Mouse (Mus musculus): ENCODE results near the gene Gamt. TPM values are rescaled to one million over a fixed set of nuclear protein-coding genes. Genes with fewer than 3 reads are reported as not detected.
"Not testable (repeated sequence)": the region's sequence is repeated elsewhere in the genome, so short reads cannot be mapped to it uniquely, and the experiment has no call there.

Gamt gene
- polyA plus RNA-seq, 1 experiment from 2014 or later, result 8.2 TPM

DNA sequence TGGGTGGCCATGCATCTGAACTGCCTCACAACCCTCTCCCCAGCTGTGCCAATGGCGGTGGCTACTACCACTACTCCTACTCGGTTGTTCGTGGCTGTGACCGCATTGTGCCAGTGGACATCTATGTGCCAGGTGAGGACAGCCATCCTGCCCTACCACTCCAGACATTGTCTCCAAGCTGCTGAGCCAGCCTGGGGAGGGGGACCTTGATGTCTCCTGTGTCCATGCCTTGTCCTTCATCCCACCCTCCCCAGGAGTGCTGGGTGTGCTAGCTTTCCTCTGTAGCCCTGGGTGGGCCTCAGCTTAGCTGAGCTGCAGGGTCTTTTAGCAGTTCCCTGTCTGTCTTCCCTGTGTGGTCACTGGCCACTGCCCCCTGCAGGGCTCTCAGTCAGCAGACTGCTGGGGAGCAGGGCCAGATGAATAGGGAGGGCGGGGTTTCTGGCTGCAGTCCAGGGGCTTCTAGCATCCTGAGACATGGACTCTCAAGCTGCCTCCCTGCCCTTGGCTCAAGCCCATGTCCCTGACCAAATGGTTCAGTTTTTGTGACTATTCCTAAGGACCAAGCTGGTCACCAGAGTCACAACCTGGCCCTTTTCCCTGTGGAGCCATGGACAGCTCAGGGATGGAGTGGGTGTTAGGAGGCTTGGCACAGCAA lies 4.8 kb downstream of the Gamt start:
- WGBS (ENCODE audit: missing documents), result 91% methylated on average over 5 of the region's 5 CpGs
- Histone ChIP-seq H3K4me3 (ENCODE audit: inconsistent target) (no peak overlapping the region), H3K36me3 (ENCODE audit: inconsistent target) (peaks cover 59% of the 10 kb centered on the region)

DNA sequence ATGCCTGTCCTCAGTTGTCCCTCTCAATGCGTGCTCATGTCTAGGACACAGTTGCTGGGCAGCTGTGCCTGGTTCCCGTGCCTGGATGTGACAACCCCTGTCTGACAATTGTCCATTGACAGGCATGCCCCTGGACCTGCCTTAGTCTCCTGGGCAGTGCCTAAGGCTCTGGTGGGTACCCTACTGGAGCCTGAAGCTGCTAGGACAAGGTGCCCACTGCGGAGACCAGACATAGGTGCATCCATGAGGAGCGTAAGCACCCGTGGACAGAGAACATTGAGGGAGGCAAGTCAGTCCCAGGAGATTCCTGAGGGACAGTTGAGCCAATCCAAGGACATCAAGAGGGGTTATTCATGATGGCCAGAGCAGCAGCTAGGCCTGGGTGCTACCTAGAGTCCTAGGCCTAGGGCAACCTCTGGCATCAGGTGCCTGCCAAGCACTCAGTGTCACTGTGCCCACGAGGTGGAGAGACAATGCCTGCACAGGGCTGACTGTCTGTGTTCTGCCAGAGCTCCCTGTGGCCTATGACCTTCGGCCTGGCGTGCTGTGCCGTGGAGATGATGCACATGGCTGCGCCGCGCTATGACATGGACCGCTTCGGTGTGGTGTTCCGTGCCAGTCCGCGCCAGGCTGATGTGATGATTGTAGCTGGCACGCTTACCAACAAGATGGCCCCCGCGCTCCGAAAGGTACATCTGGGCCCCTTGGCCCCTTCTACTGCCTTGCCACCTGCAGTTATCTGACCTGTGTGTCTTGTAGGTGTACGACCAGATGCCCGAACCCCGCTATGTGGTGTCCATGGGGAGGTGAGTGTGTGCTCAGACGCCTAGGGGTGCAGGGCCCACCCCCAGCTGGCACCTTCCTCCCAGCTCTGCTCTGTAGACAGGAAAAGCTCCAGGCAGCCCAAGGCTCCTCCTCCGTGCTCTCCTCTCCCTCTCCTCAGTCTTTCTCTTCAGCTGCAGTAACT lies 6.2 kb downstream of the Gamt start:
- no peak overlapping the region for H3K27ac ChIP-seq
- H3K4me3 ChIP-seq (ENCODE audit: inconsistent target), result no peak overlapping the region
- H3K36me3 ChIP-seq (ENCODE audit: inconsistent target), result peaks cover 59% of the 10 kb centered on the region
- WGBS (ENCODE audit: missing documents), result 97% methylated on average over 25 of the region's 26 CpGs
- peaks cover 39% of the 10 kb centered on the region for H3K79me2 ChIP-seq (ENCODE audit: inconsistent target)

More for the DNA sequence above, 4.8 kb downstream of the Gamt start:
- Histone ChIP-seq H3K79me2 (ENCODE audit: inconsistent target) (peaks cover 25% of the 10 kb centered on the region), H3K27ac (no peak overlapping the region)

DNA sequence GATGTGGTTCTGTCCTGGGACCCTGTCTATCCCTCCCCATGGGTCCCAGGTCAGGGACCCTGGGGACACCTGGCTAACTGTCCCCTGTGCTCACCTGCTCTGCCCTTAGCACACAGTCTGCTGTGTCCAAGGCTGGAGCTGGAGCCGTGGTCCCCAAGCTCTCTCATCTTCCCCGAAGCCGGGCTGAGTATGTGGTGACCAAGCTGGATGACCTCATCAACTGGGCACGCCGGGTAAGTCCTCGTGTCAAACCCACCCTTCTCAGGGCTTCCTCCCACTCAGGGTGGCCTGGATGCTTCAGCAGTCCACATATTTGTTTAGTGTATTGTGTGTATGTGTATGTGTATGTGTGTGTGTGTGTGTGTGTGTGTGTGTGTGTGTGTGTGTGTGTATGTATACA lies 7.3 kb downstream of the Gamt start:
- H3K36me3 ChIP-seq (ENCODE audit: inconsistent target), result peaks cover 55% of the 10 kb centered on the region
- 90% methylated on average over 6 of the region's 6 CpGs for WGBS (ENCODE audit: missing documents)
- peaks cover 42% of the 10 kb centered on the region for H3K79me2 ChIP-seq (ENCODE audit: inconsistent target)
- H3K27ac ChIP-seq, result no peak overlapping the region
- H3K4me3 ChIP-seq (ENCODE audit: inconsistent target), result no peak overlapping the region

DNA sequence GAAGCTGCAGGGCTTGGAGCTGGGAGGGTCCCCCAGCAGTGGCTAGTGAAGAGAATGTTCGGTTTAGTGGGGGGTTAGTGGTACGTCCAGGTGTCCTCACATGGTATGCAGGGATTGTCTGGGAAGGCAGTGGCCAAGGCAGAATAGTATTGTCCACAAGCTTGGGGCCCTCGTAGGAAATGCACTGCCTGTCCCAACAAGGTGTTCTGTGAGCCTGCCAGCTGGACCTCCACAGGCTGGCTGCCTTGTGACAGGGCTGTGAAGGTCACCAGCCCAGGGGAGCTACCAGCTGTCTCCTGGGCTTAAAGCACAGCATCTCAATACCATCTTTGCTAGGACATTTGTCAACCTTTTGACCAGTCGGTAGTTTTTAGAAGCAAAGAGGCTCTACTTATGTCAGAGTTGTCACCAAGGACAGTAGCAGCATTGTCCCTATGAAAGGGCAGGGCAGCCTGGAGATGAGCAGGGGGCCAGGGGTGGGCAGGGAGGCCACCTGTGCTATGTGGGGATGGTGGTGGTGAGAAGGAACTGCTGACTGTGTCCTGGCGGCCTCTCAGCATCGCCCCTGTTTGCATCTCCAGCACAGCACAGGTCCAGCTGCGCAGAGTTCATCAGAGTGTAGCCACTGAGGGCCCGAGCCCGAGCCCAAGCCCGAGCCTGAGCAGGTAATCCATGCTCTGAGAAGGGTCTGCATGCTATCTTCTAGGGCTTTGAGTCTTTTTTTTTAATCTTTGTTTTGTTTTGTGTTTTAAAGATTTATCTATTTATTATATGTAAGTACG lies 8.1 kb downstream of the Gamt start:
- 91% methylated on average over 11 of the region's 11 CpGs for WGBS (ENCODE audit: missing documents)
- no peak overlapping the region for H3K27ac ChIP-seq
- H3K79me2 ChIP-seq (ENCODE audit: inconsistent target), result peaks cover 42% of the 10 kb centered on the region
- no peak overlapping the region for H3K4me3 ChIP-seq (ENCODE audit: inconsistent target)
- H3K36me3 ChIP-seq (ENCODE audit: inconsistent target), result peaks cover 47% of the 10 kb centered on the region

DNA sequence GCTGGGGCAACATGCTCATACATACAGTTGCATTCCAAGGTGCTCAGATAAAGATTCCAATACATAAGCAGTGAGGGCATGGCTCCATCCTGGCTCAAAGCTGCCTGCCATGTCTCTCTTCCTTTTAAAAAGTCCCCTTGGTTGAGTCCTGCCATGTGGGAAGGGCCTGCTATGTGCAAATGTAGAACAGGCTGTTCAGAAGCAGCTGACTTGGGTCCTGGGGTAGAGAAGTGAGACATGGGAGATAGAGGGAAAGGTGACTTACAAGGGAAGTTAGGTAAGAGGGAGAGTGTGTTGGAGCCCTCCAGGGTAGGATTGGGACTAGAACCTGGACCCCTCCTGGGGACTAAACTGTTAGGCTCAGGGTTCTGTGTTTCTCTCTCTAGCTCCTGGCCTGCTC lies 8.8 kb downstream of the Gamt start:
- H3K36me3 ChIP-seq (ENCODE audit: inconsistent target), result peaks cover 43% of the 10 kb centered on the region
- no peak overlapping the region for H3K27ac ChIP-seq

DNA sequence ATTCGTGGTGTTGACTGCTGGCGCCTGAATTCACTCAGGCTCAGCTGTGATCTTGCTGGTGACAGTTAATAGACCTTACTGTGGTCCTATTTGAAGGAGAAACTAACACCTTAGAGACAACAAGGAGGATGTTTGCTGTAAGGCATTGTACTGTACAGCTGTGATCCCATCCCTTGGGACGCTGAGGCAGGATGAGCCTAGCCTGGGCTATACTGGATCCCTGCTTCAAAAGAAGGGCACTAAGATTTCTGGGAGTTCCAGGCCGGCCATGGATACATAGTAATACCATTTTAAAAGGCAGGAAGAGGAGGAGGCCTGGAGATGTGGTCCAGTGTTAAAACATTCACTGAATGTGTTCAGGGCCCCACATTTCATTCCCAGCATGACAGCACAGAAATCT lies 10.2 kb downstream of the Gamt start:
- Histone ChIP-seq H3K36me3 (ENCODE audit: inconsistent target) (peaks cover 29% of the 10 kb centered on the region), H3K4me3 (ENCODE audit: inconsistent target) (0 out of 2 replicates have a peak overlapping the region, but pooled peaks have one; percentile 99), H3K79me2 (ENCODE audit: inconsistent target) (peaks cover 42% of the 10 kb centered on the region), H3K27ac (no peak overlapping the region)
- 95% methylated on average over 4 of the region's 4 CpGs for WGBS (ENCODE audit: missing documents)

More for the DNA sequence above, 8.8 kb downstream of the Gamt start:
- H3K4me3 ChIP-seq (ENCODE audit: inconsistent target), result no peak overlapping the region
- H3K79me2 ChIP-seq (ENCODE audit: inconsistent target), result peaks cover 42% of the 10 kb centered on the region

DNA sequence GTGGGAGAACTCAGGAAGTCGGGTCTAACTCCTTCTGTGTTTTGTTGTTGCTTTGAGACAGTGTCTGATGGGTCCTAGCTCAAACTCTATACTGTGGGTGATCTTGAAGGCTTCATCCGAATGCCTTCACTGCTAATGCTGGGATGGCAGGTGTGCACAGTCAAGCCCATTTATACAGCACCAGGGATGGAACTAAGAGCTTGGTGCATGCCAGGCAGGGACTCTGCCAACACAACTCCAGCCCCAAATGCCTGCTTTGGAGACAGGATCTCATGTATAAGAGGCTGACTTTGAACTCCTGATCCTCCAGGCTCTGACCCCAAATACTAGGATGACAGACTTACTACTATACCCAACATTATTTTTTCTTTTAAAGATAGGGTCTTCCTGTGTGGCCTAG lies 10.8 kb downstream of the Gamt start:
- Histone ChIP-seq H3K4me3 (ENCODE audit: inconsistent target) (peak overlapping the region; percentile 99), H3K27ac (peak overlapping the region; percentile 64; the same call in 1 of the 2 replicates), H3K36me3 (ENCODE audit: inconsistent target) (peaks cover 24% of the 10 kb centered on the region), H3K79me2 (ENCODE audit: inconsistent target) (peaks cover 42% of the 10 kb centered on the region)
- WGBS (ENCODE audit: missing documents), result 40% methylated on average over 2 of the region's 2 CpGs

DNA sequence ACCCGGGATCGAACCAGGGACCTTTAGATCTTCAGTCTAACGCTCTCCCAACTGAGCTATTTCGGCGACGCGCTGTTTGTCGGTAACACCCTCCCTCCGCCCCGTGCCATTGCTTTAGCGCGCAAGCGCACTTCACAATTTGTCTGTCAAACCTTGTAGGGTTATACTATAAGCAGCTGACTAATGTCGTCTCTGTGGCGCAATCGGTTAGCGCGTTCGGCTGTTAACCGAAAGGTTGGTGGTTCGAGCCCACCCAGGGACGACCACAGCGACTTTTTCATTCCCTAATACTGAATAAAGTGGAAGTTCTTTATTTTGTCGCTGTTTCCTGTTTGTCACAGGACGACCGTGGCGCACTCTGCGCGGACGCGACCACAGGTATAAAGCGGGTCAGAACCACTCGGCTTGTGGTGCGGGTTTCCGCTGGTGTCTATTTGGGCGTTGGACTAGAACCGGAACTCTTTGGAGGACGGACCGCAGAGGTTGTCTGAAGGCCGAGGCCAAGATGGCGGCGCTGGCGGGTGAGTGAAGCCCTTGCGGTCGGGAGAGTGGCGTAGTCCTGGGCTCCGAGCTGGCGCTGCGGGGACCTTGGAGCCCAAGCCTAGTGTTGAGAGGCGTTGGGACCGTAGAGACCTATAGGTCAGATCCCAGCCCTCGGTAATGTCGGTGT lies 11.7 kb downstream of the Gamt start, which contains the start of gene Ndufs7:
Ndufs7 (plus strand) TSS at position 151 of the 670 bp plus-strand sequence.
- Histone ChIP-seq H3K79me2 (ENCODE audit: inconsistent target) (peaks cover 42% of the 10 kb centered on the region), H3K36me3 (ENCODE audit: inconsistent target) (peaks cover 14% of the 10 kb centered on the region), H3K27ac (peak within 1 kb of the TSS; percentile 64), H3K4me3 (ENCODE audit: inconsistent target) (peak within 1 kb of the TSS; percentile 99)
- WGBS (ENCODE audit: missing documents), result under 1% methylated on average over 53 of the region's 53 CpGs

DNA sequence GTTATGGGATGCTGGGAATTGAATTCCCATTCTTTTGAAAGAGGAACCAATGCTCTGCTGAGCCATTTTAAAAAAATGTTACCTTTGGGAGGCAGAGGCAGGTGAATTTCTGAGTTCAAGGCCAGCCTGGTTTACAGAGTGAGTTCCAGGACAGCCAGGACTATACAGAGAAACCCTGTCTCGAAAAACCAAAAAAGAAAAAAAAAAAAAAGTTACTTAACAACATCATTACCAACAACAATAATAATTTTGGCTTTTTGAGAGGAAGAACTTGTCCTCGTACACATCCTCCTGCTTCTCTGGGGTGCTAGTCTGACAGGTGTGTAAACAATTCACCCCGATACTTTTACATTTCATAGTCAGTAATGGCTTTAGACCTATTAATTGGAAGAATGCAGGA lies 12.4 kb downstream of the Gamt start:
- peak overlapping the region; percentile 99 for H3K4me3 ChIP-seq (ENCODE audit: inconsistent target)
- H3K36me3 ChIP-seq (ENCODE audit: inconsistent target), result peaks cover 14% of the 10 kb centered on the region; the same call in 1 of the 2 replicates
- WGBS (ENCODE audit: missing documents), result 0% methylated on average over 2 of the region's 3 CpGs
- not testable (repeated sequence) for H3K27ac ChIP-seq
- peaks cover 41% of the 10 kb centered on the region for H3K79me2 ChIP-seq (ENCODE audit: inconsistent target)

DNA sequence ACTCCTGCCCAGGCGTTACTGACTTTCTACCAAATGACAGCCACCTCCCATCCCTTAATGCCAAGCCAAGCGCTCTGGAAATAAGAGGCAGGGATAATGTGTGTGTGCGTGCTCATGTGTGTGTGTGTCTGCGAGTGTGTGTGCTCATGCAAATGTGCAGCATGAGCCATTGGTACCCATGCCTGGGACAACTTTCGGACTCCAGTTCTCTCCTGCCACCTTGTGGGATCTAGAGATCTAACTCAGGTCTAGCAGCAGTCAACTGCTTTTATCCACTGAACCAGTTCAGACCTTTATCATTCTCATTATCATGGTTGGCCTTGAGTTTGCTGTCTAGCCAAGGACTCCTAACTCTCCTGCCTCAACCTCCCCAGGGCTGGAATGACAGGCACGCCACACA lies 13.0 kb downstream of the Gamt start:
- H3K36me3 ChIP-seq (ENCODE audit: inconsistent target), result peaks cover 14% of the 10 kb centered on the region; the same call in 1 of the 2 replicates
- 73% methylated on average over 6 of the region's 6 CpGs for WGBS (ENCODE audit: missing documents)

DNA sequence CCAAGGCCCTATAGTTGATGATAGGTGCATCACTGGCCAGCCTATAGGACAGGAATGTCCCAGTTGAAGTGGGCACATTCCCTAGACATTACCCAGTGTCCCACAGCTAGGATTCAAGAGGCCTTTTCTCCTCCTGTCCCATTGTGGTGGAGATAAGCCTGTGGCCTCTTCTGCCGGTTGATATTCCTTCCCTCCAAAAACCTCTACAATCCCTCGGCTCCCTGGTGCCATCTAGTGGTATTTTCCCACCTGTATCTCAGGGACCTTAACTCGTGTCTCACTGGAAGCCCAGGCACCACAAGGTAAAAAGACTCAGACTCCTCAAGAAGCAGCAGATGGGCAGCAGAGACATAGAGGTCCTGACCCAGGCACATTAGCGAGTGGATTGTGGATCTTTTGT lies 15.2 kb downstream of the Gamt start:
- WGBS (ENCODE audit: missing documents), result 2% methylated on average over 4 of the region's 4 CpGs
- no peak overlapping the region for H3K27ac ChIP-seq

More for the DNA sequence above, 13.0 kb downstream of the Gamt start:
- H3K27ac ChIP-seq, result no peak overlapping the region
- peaks cover 35% of the 10 kb centered on the region for H3K79me2 ChIP-seq (ENCODE audit: inconsistent target)
- H3K4me3 ChIP-seq (ENCODE audit: inconsistent target), result no peak overlapping the region

DNA sequence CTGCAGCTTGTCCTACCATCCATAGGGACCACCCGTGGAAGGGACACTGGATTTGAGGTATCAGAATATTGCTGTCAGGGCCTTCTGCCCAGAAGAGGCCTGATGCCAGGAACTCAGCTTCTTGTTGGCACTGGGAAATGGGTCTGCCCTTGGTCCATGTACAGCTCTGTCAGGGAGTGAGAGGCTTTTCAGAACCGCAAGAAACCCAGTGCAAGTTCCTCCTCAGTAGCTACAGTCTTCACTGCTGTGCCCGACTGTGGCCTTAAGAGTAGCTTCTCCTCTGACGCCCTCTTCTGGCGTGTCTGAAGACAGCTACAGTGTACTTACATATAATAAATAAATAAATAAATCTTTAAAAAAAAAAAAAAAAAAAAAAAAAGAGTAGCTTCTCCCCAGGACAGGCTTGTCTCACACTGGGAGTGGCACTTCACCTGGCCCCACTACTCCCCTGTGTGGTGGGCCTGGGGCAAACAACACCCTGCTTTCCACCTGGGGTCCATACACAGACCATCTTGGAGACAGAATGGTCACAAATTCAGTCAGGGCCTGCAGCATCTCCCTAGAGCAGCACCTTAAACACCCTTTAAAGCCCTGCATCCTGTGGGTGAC lies 15.9 kb downstream of the Gamt start:
- peaks cover 40% of the 10 kb centered on the region; the same call in 1 of the 2 replicates for H3K36me3 ChIP-seq (ENCODE audit: inconsistent target)
- 40% methylated on average over 3 of the region's 5 CpGs for WGBS (ENCODE audit: missing documents)
- no peak overlapping the region for H3K27ac ChIP-seq
- peaks cover 6% of the 10 kb centered on the region for H3K79me2 ChIP-seq (ENCODE audit: inconsistent target)
- no peak overlapping the region for H3K4me3 ChIP-seq (ENCODE audit: inconsistent target)

More for the DNA sequence above, 15.2 kb downstream of the Gamt start:
- Histone ChIP-seq H3K36me3 (ENCODE audit: inconsistent target) (peaks cover 33% of the 10 kb centered on the region; the same call in 1 of the 2 replicates), H3K79me2 (ENCODE audit: inconsistent target) (peaks cover 13% of the 10 kb centered on the region), H3K4me3 (ENCODE audit: inconsistent target) (no peak overlapping the region)

DNA sequence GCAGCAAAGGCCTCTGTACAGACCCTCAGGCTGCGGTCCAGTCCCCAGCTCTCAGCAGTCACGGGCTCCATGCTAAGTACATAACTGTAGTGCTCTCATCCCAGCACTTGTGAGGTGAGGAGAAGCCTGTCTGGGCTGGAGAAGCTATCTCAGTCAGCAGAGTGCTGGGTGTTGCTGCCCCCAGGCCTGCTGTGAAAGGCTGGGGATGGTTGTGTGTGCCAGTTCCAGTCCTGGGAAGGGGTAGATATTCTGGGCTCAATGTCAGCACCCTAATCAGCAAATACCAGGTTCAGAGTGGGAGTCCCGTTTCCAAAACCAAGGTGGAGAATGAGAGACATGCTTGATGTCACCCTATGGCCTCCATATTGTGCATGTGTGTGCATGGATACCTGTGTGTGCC lies 18.2 kb downstream of the Gamt start:
- Histone ChIP-seq H3K79me2 (ENCODE audit: inconsistent target) (no peaks in the 10 kb centered on the region), H3K4me3 (ENCODE audit: inconsistent target) (no peak overlapping the region), H3K36me3 (ENCODE audit: inconsistent target) (peaks cover 60% of the 10 kb centered on the region), H3K27ac (no peak overlapping the region)
- 100% methylated on average over 3 of the region's 3 CpGs for WGBS (ENCODE audit: missing documents)
